Mouse (Mus musculus) heart, adult 11 months (tissue): ENCODE results near the gene Tnrc6b.

Experiments
- DNase-seq: peaks from one replicate; pipeline ENCODE4 v3.0.0; 2022

Gene Tnrc6b

GRCm38 (mm10) chr15:80797757-80798156, 86.6 kb downstream of the Tnrc6b start:
- peak; percentile 94 for DNase-seq

- peak; percentile 99 for DNase-seq
These were observed 87.4 kb downstream of the Tnrc6b start for GRCm38 (mm10) chr15:80798367-80799073.

- DNase-seq: peak; percentile 93
These were observed 88.0 kb downstream of the Tnrc6b start for GRCm38 (mm10) chr15:80799074-80799633.

- DNase-seq: peak; percentile 92
These were observed 88.6 kb downstream of the Tnrc6b start for GRCm38 (mm10) chr15:80799634-80800137.

- DNase-seq: no peak
These were observed 89.1 kb downstream of the Tnrc6b start for GRCm38 (mm10) chr15:80800201-80800600.

GRCm38 (mm10) chr15:80800765-80801164, 89.7 kb downstream of the Tnrc6b start:
- DNase-seq: no peak

GRCm38 (mm10) chr15:80801597-80801996, 90.5 kb downstream of the Tnrc6b start:
- DNase-seq: no peak

- no peak for DNase-seq
These were observed 96.0 kb downstream of the Tnrc6b start for GRCm38 (mm10) chr15:80807162-80807561.

- DNase-seq: no peak
These were observed 99.1 kb downstream of the Tnrc6b start for GRCm38 (mm10) chr15:80810226-80810625.

GRCm38 (mm10) chr15:80812840-80813239, 101.7 kb downstream of the Tnrc6b start:
- peak; percentile 86 for DNase-seq

- DNase-seq: no peak
These were observed 103.7 kb downstream of the Tnrc6b start for GRCm38 (mm10) chr15:80814792-80815191.

GRCm38 (mm10) chr15:80822276-80822675, 111.2 kb downstream of the Tnrc6b start:
- DNase-seq: no peak

- peak; percentile 4 for DNase-seq
These were observed 120.1 kb downstream of the Tnrc6b start for GRCm38 (mm10) chr15:80831170-80831569.

GRCm38 (mm10) chr15:80832808-80833207, 121.7 kb downstream of the Tnrc6b start:
- peak; percentile 54 for DNase-seq

- DNase-seq: peak; percentile 82
These were observed 125.1 kb downstream of the Tnrc6b start for GRCm38 (mm10) chr15:80836246-80836645.

GRCm38 (mm10) chr15:80838836-80839235, 127.7 kb downstream of the Tnrc6b start:
- DNase-seq: peak; percentile 40

GRCm38 (mm10) chr15:80839653-80840420, 128.7 kb downstream of the Tnrc6b start:
- DNase-seq: peak; percentile 88

- peak; percentile 68 for DNase-seq
These were observed 133.1 kb downstream of the Tnrc6b start for GRCm38 (mm10) chr15:80844262-80844661.

GRCm38 (mm10) chr15:80844926-80845325, 133.8 kb downstream of the Tnrc6b start:
- DNase-seq: peak; percentile 29

- DNase-seq: peak; percentile 95
These were observed 138.9 kb downstream of the Tnrc6b start for GRCm38 (mm10) chr15:80850004-80850403.

GRCm38 (mm10) chr15:80850682-80851475, 139.8 kb downstream of the Tnrc6b start:
- peak; percentile 91 for DNase-seq

GRCm38 (mm10) chr15:80852122-80852521, 141.0 kb downstream of the Tnrc6b start:
- peak; percentile 30 for DNase-seq

- DNase-seq: peak; percentile 70
These were observed 141.4 kb downstream of the Tnrc6b start for GRCm38 (mm10) chr15:80852527-80852926.
